Mouse (Mus musculus) bone marrow, adult 2 months (tissue): Measurements from ENCODE around the gene Tas2r118. TPM values are rescaled to one million over a fixed set of nuclear protein-coding genes. Genes with fewer than 3 reads are reported as not detected.

ENCODE experiments used
- H3K27ac ChIP-seq: fragments of 200-500 bp; 2 replicates; pipeline ENCODE4 v1.5.1; 2012; ENCODE audit warnings: low read depth, mild to moderate bottlenecking, control low read depth, inconsistent platforms, low read length; ENCODE audit not compliant: control insufficient read depth, poor library complexity, insufficient read depth
- H3K4me1 ChIP-seq: fragments of 200-500 bp; 2 replicates; pipeline ENCODE4 v1.6.1; 2011; ENCODE audit warnings: low read length; ENCODE audit not compliant: control insufficient read depth, insufficient read depth
- H3K4me3 ChIP-seq: fragments of 200-500 bp; replicated peaks from 2 replicates; pipeline ENCODE3; 2011; ENCODE audit warnings: mild to moderate bottlenecking, low read depth, low read length, control low read depth; ENCODE audit not compliant: control insufficient read depth
- CTCF ChIP-seq: fragments of 200-500 bp; IDR thresholded peaks from 2 replicates; pipeline ENCODE4 v1.5.1; 2011; ENCODE audit warnings: low read length, control low read depth; ENCODE audit not compliant: control insufficient read depth, insufficient read depth
- POLR2A ChIP-seq: fragments of 200-500 bp; IDR thresholded peaks from 2 replicates; pipeline ENCODE4 v1.6.1; 2011; ENCODE audit warnings: low read depth, mild to moderate bottlenecking, control low read depth, low read length, borderline replicate concordance; ENCODE audit not compliant: control insufficient read depth
- WGBS: fragments of 180-500 bp; shearing (Covaris S2); methylation state at CpG from one replicate; pipeline ENCODE4 v1.1.7; 2018; 5-methylcytosine and 5-hydroxymethylcytosine counted together
- polyA plus RNA-seq: library from polyadenylated mRNA; stranded (reverse); fragments of >200 nt; gene quantifications from 2 replicates; pipeline ENCODE4 v1.2.4, GENCODE M21; 2011; ENCODE audit warnings: low replicate concordance; ENCODE audit not compliant: missing spikeins, insufficient read depth, insufficient read length

Gene Tas2r118
- polyA plus RNA-seq, 1 experiment: not detected

- 60% methylated on average over 2 of the region's 2 CpGs for WGBS
These were observed 31.0 kb downstream of the Tas2r118 start for GRCm38 (mm10) chr6:23938575-23939488.

DNA sequence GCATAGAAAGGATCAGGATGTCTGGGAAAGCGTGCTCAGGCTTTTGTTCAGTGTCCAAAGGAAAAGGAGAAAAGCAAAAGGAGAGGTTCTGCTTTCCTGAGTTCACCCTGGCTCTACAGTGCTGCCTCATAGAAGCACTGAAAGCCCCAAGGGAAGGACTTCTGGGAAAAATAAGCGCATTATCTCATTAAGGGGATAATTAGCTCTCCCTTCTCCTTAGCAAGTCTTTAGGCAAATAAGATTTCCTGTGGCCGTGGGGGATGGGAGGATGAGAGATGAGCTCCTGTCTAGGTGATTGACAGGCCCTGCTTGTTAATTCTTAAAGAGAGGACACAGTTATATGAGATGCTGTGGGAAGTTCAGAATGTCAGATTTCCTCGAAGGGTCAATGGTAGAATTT, 33.4 kb downstream of the Tas2r118 start:
- TF ChIP-seq POLR2A (no peak), CTCF (no peak)
- H3K27ac ChIP-seq: no peak overlapping the region
- WGBS: 68% methylated on average over 4 of the region's 4 CpGs
- H3K4me1 ChIP-seq: no peaks in the 10 kb centered on the region
- no peak overlapping the region for H3K4me3 ChIP-seq

More at GRCm38 (mm10) chr6:23938575-23939488, 31.0 kb downstream of the Tas2r118 start:
- no peak for TF ChIP-seq POLR2A
- TF ChIP-seq CTCF: no peak
- Histone ChIP-seq H3K27ac (no peak overlapping the region), H3K4me1 (no peaks in the 10 kb centered on the region), H3K4me3 (no peak overlapping the region)

DNA sequence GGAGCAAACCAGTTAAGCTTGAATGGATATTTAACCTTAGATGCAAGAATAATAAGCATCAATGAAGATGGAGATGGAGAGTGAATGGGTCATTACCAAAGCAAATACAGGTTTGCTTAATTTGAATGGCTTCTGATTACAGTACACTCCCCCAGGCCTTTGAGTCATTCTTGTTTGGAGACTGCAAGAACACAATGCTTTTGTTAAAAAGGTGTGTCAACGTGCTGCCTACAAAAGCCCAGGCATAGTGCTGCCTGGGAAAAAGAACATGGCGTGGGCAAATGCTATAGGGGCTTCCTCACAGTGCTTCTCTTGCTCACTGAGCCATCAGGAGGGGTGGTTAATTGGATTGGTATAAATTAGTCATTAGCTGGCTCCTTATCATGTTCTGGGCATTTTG, 46.1 kb downstream of the Tas2r118 start:
- no peak overlapping the region for H3K4me3 ChIP-seq
- TF ChIP-seq POLR2A: no peak
- no peak for TF ChIP-seq CTCF
- no peak overlapping the region for H3K27ac ChIP-seq
- no peaks in the 10 kb centered on the region for H3K4me1 ChIP-seq
- WGBS: 54% methylated on average over 2 of the region's 2 CpGs

Other genes with a start within 250 kb of the Tas2r118 start
- gene Cadps2, start 130.6 kb downstream of the Tas2r118 start, polyA plus RNA-seq: 0.80 TPM in 1 of 2 replicates, not detected in the other
- not detected in 2 replicates for gene Slc13a1, start 198.0 kb upstream of the Tas2r118 start, polyA plus RNA-seq